Mouse (Mus musculus): ENCODE measurements at regions not wholly inside any gene's neighbourhood (a gene's known extent, or its start where the extent isn't known, plus 50 kb on each side); places are given as distances from the start of the nearest gene placed in this dataset.

DNA sequence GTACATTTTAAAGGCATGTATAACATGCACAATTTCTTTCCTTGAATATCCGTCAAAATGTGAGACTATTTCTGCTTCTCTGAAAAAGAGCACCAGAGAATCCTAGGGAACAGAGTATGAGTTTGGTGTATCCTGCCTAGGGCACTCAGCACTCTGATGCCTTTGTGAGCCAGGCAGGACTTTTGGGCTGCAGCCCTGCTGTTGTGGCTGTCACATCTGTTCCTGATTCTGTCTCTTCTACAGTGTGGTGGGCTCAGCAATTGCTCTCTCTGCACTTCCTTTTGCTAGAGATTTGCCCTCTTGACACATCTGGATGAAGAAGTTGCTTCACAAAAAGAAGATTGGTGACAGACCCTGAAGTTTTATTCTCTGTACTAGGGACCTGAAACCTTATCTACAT lies 73.9 kb upstream of the Defb41 start:
- TF ChIP-seq CTCF (IDR thresholded peaks at IDR 0.05): no peak
- TF ChIP-seq EP300 (IDR thresholded peaks at IDR 0.05): no peak

Data from lung, postnatal 0 days (tissue).